Mouse (Mus musculus): Measurements from ENCODE around the gene Mgst1.

DNA sequence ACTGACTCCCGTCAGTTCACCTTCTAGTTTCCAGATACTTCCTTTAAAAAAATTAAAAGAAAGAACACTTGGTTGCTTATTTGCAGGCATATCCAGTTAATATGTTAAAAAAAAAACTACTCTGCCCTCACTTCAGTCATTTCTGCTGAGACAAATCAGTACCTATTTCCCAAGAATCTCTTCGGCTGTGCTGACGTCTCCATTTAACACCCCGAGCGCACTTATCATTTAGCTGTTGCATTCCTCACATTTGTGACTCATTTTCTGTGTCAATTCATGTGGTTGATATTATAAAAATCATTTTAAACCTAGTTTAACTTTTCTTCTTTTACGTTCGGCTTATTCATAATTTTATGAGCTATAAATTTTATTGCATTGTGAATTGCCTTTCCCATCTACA, 47.7 kb upstream of the Mgst1 start:
- TF ChIP-seq CTCF (IDR thresholded peaks at IDR 0.05; ENCODE audit: extremely low read depth, insufficient read depth, low read length) (no peak), POLR2A (IDR thresholded peaks at IDR 0.05; ENCODE audit: extremely low read depth, insufficient read depth, low read length) (no peak)

All from cortical plate, adult 2 months (tissue).